Mouse (Mus musculus) stomach, postnatal 0 days (tissue): ENCODE measurements around the gene St3gal3. TPM values are rescaled to one million over a fixed set of nuclear protein-coding genes. Genes with fewer than 3 reads are reported as not detected.

Experiments
- ATAC-seq: fragments of 200-750 bp; cut with Nextera tagmentation; 2 replicates; pipeline ENCODE4 v1.8.0; 2017; ENCODE audit not compliant: low FRiP score, low TSS enrichment
- DNase-seq: peaks from one replicate; pipeline ENCODE4 v3.0.0-alpha.2; 2016; ENCODE audit warnings: low spot score
- H3K27ac ChIP-seq: fragments of 300-500 bp; sonication (generic); replicated peaks from 2 replicates; pipeline ENCODE4 v1.5.1; 2014; ENCODE audit warnings: mild to moderate bottlenecking, control low read depth
- H3K27me3 ChIP-seq: fragments of 300-500 bp; sonication (generic); 2 replicates; pipeline ENCODE4 v1.6.1; 2014; ENCODE audit warnings: low read length; ENCODE audit not compliant: control insufficient read depth, insufficient read depth
- H3K36me3 ChIP-seq: fragments of 300-500 bp; sonication (generic); 2 replicates; pipeline ENCODE4 v1.6.1; 2014; ENCODE audit warnings: low read length, mixed read lengths; ENCODE audit not compliant: control insufficient read depth, insufficient read depth
- H3K4me1 ChIP-seq: fragments of 300-500 bp; sonication (generic); replicated peaks from 2 replicates; pipeline ENCODE4 v1.6.1; 2014; ENCODE audit warnings: antibody characterized with exemption; ENCODE audit not compliant: control insufficient read depth, insufficient read depth
- H3K4me2 ChIP-seq: fragments of 300-500 bp; sonication (generic); replicated peaks from 2 replicates; pipeline ENCODE4 v1.6.1; 2014; ENCODE audit warnings: low read depth, mild to moderate bottlenecking, control low read depth, moderate library complexity
- H3K4me3 ChIP-seq: fragments of 300-500 bp; sonication (generic); 2 replicates; pipeline ENCODE4 v1.5.1; 2014; ENCODE audit warnings: low read depth, low read length, control low read depth
- H3K9ac ChIP-seq: fragments of 300-500 bp; sonication (generic); 2 replicates; pipeline ENCODE4 v1.6.1; 2014; ENCODE audit warnings: mild to moderate bottlenecking, low read length, control low read depth, mixed read lengths
- H3K9me3 ChIP-seq: fragments of 300-500 bp; sonication (generic); 2 replicates; pipeline ENCODE4 v1.6.1; 2016; ENCODE audit warnings: low read length; ENCODE audit not compliant: control insufficient read depth
- CTCF ChIP-seq: IDR thresholded peaks from 2 replicates; pipeline ENCODE4 v1.5.1; 2016; ENCODE audit warnings: antibody characterized with exemption, low read depth, mild to moderate bottlenecking, moderate library complexity
- EP300 ChIP-seq: optimal IDR thresholded peaks from 2 replicates; pipeline ENCODE3; 2016; ENCODE audit warnings: antibody characterized with exemption
- WGBS: fragments of 180-500 bp; shearing (Covaris S2); extraction: QIAGEN DNeasy Blood & Tissue Kit; methylation state at CpG from one replicate; pipeline ENCODE4 v1.1.7; 2014; 5-methylcytosine and 5-hydroxymethylcytosine counted together
- polyA plus RNA-seq: library from polyadenylated mRNA; unstranded; fragments of >200 nt; fragmentation: Nextera tagmentation; extraction: Ambion mirVana; gene quantifications from 2 replicates; pipeline ENCODE4 v1.2.1, GENCODE M21; 2015

St3gal3 gene
- polyA plus RNA-seq, 1 experiment from 2014 or later: 3.2 TPM

- no peak for TF ChIP-seq CTCF
- TF ChIP-seq EP300: no peak
- ATAC-seq (no peak), DNase-seq (no peak)
- Histone ChIP-seq H3K4me1 (no peaks in the 10 kb centered on the region), H3K4me3 (no peak overlapping the region), H3K4me2 (no peak overlapping the region), H3K9me3 (no peaks in the 10 kb centered on the region), H3K9ac (no peak overlapping the region), H3K27ac (0 out of 2 replicates have a peak overlapping the region, but pooled peaks have one; percentile 14), H3K27me3 (no peaks in the 10 kb centered on the region), H3K36me3 (no peaks in the 10 kb centered on the region)
- WGBS: 45% methylated on average over 9 of the region's 9 CpGs
These were observed 90.2 kb downstream of the St3gal3 start for GRCm38 (mm10) chr4:118044510-118044909.

- DNase-seq: no peak
- Histone ChIP-seq H3K9ac (no peak overlapping the region), H3K27ac (no peak overlapping the region), H3K36me3 (no peaks in the 10 kb centered on the region), H3K9me3 (no peaks in the 10 kb centered on the region), H3K4me3 (no peak overlapping the region), H3K4me2 (no peak overlapping the region), H3K4me1 (no peaks in the 10 kb centered on the region), H3K27me3 (no peaks in the 10 kb centered on the region)
- no peak for TF ChIP-seq EP300
- no peak for TF ChIP-seq CTCF
- ATAC-seq: no peak
- WGBS: 77% methylated on average over 8 of the region's 8 CpGs
These were observed 91.2 kb downstream of the St3gal3 start for GRCm38 (mm10) chr4:118043331-118044002.

- H3K4me2 ChIP-seq: no peak overlapping the region
These were observed 91.9 kb downstream of the St3gal3 start for GRCm38 (mm10) chr4:118042671-118043320.

GRCm38 (mm10) chr4:118041145-118041544 is 93.6 kb downstream of the St3gal3 start:
- DNase-seq (no peak), ATAC-seq (no peak)
- Histone ChIP-seq H3K27me3 (no peaks in the 10 kb centered on the region), H3K9me3 (no peaks in the 10 kb centered on the region), H3K4me1 (no peaks in the 10 kb centered on the region), H3K4me3 (no peak overlapping the region), H3K4me2 (no peak overlapping the region), H3K36me3 (no peaks in the 10 kb centered on the region), H3K27ac (no peak overlapping the region), H3K9ac (no peak overlapping the region)
- TF ChIP-seq EP300: no peak
- TF ChIP-seq CTCF: no peak
- 73% methylated on average over 9 of the region's 9 CpGs for WGBS

More at GRCm38 (mm10) chr4:118042671-118043320, 91.9 kb downstream of the St3gal3 start:
- no peaks in the 10 kb centered on the region for H3K27me3 ChIP-seq
- 63% methylated on average over 7 of the region's 7 CpGs for WGBS
- DNase-seq: no peak
- ATAC-seq: no peak
- H3K4me3 ChIP-seq: no peak overlapping the region
- H3K27ac ChIP-seq: no peak overlapping the region
- no peaks in the 10 kb centered on the region for H3K9me3 ChIP-seq
- H3K4me1 ChIP-seq: no peaks in the 10 kb centered on the region
- H3K9ac ChIP-seq: no peak overlapping the region
- no peaks in the 10 kb centered on the region for H3K36me3 ChIP-seq
- TF ChIP-seq CTCF: no peak
- TF ChIP-seq EP300: no peak

GRCm38 (mm10) chr4:118040650-118041049 is 94.1 kb downstream of the St3gal3 start:
- DNase-seq (no peak), ATAC-seq (no peak)
- no peak overlapping the region for H3K9ac ChIP-seq
- no peak overlapping the region for H3K4me2 ChIP-seq
- no peaks in the 10 kb centered on the region for H3K9me3 ChIP-seq
- H3K4me1 ChIP-seq: no peaks in the 10 kb centered on the region
- no peak overlapping the region for H3K27ac ChIP-seq
- H3K36me3 ChIP-seq: no peaks in the 10 kb centered on the region
- H3K4me3 ChIP-seq: no peak overlapping the region
- no peaks in the 10 kb centered on the region for H3K27me3 ChIP-seq
- TF ChIP-seq EP300: no peak
- TF ChIP-seq CTCF: no peak
- WGBS: 66% methylated on average over 4 of the region's 4 CpGs

GRCm38 (mm10) chr4:118039964-118040363 is 94.8 kb downstream of the St3gal3 start:
- Histone ChIP-seq H3K4me1 (no peaks in the 10 kb centered on the region), H3K36me3 (no peaks in the 10 kb centered on the region), H3K27ac (no peak overlapping the region), H3K27me3 (no peaks in the 10 kb centered on the region), H3K4me3 (no peak overlapping the region), H3K9ac (no peak overlapping the region), H3K9me3 (no peaks in the 10 kb centered on the region), H3K4me2 (no peak overlapping the region)
- no peak for ATAC-seq
- TF ChIP-seq CTCF (no peak), EP300 (no peak)
- no peak for DNase-seq
- WGBS: 85% methylated on average over 5 of the region's 5 CpGs
